Mouse (Mus musculus) hindbrain, embryonic 12.5 days (tissue): ENCODE results near the gene Bsx. TPM values are rescaled to one million over a fixed set of nuclear protein-coding genes. Genes with fewer than 3 reads are reported as not detected.

ENCODE experiments used
- ATAC-seq: fragments of 200-750 bp; cut with Nextera tagmentation; 2 replicates; pipeline ENCODE4 v1.8.0; 2017; ENCODE audit warnings: moderate TSS enrichment; ENCODE audit not compliant: low FRiP score
- H3K27ac ChIP-seq: fragments of 300-500 bp; sonication (generic); 2 replicates; pipeline ENCODE4 v1.5.1; 2016; ENCODE audit warnings: mild to moderate bottlenecking
- H3K27me3 ChIP-seq: fragments of 300-500 bp; sonication (generic); 2 replicates; pipeline ENCODE4 v1.6.1; 2016; ENCODE audit warnings: mild to moderate bottlenecking
- H3K36me3 ChIP-seq: fragments of 300-500 bp; sonication (generic); 2 replicates; pipeline ENCODE4 v1.6.1; 2016; ENCODE audit warnings: mild to moderate bottlenecking
- H3K4me1 ChIP-seq: fragments of 300-500 bp; sonication (generic); 2 replicates; pipeline ENCODE4 v1.6.1; 2016
- H3K4me2 ChIP-seq: fragments of 300-500 bp; sonication (generic); replicated peaks from 2 replicates; pipeline ENCODE4 v1.6.1; 2016; ENCODE audit warnings: mild to moderate bottlenecking
- H3K4me3 ChIP-seq: fragments of 300-500 bp; sonication (generic); 2 replicates; pipeline ENCODE4 v1.5.1; 2016; ENCODE audit warnings: mild to moderate bottlenecking
- H3K9ac ChIP-seq: fragments of 300-500 bp; sonication (generic); 2 replicates; pipeline ENCODE4 v1.6.1; 2016; ENCODE audit warnings: mild to moderate bottlenecking, moderate library complexity
- H3K9me3 ChIP-seq: fragments of 300-500 bp; sonication (generic); replicated peaks from 2 replicates; pipeline ENCODE4 v1.6.1; 2016; ENCODE audit warnings: mild to moderate bottlenecking
- WGBS: fragments of 180-500 bp; shearing (Covaris S2); methylation state at CpG from one replicate; pipeline ENCODE4 v1.1.7; 2016; 5-methylcytosine and 5-hydroxymethylcytosine counted together
- polyA plus RNA-seq: library from polyadenylated mRNA; unstranded; fragments of >200 nt; fragmentation: Nextera tagmentation; extraction: Ambion mirVana; gene quantifications from 2 replicates; pipeline ENCODE4 v1.2.1, GENCODE M21; 2016

The Bsx gene
- polyA plus RNA-seq, 1 experiment from 2014 or later: not detected

GRCm38 (mm10) chr9:40907413-40907812, 33.5 kb downstream of the Bsx start:
- 34% methylated on average over 8 of the region's 8 CpGs for WGBS
- Histone ChIP-seq H3K36me3 (no peaks in the 10 kb centered on the region), H3K9ac (no peak overlapping the region), H3K4me3 (no peak overlapping the region), H3K4me2 (no peak overlapping the region), H3K9me3 (no peaks in the 10 kb centered on the region), H3K27ac (no peak overlapping the region), H3K27me3 (no peaks in the 10 kb centered on the region), H3K4me1 (0 out of 2 replicates have a peak, but pooled peaks cover 7% of the 10 kb centered on the region)
- no peak for ATAC-seq

- H3K9ac ChIP-seq: no peak overlapping the region
- 0 out of 2 replicates have a peak, but pooled peaks cover 7% of the 10 kb centered on the region for H3K4me1 ChIP-seq
- no peak for ATAC-seq
- no peak overlapping the region for H3K4me2 ChIP-seq
- H3K9me3 ChIP-seq: no peaks in the 10 kb centered on the region
- no peaks in the 10 kb centered on the region for H3K36me3 ChIP-seq
- 64% methylated on average over 8 of the region's 8 CpGs for WGBS
- no peak overlapping the region for H3K27ac ChIP-seq
- no peak overlapping the region for H3K4me3 ChIP-seq
- no peaks in the 10 kb centered on the region for H3K27me3 ChIP-seq
These were observed 34.5 kb downstream of the Bsx start for GRCm38 (mm10) chr9:40908411-40908810.

GRCm38 (mm10) chr9:40908915-40909314, 35.0 kb downstream of the Bsx start:
- Histone ChIP-seq H3K27ac (no peak overlapping the region), H3K9me3 (no peaks in the 10 kb centered on the region), H3K9ac (no peak overlapping the region), H3K4me2 (no peak overlapping the region), H3K36me3 (no peaks in the 10 kb centered on the region), H3K4me3 (no peak overlapping the region), H3K27me3 (no peaks in the 10 kb centered on the region), H3K4me1 (0 out of 2 replicates have a peak, but pooled peaks cover 7% of the 10 kb centered on the region)
- WGBS: 39% methylated on average over 7 of the region's 7 CpGs
- no peak for ATAC-seq

GRCm38 (mm10) chr9:40917871-40918613, 44.1 kb downstream of the Bsx start:
- Histone ChIP-seq H3K4me3 (no peak overlapping the region), H3K9ac (no peak overlapping the region), H3K36me3 (no peaks in the 10 kb centered on the region), H3K27me3 (no peaks in the 10 kb centered on the region), H3K4me2 (no peak overlapping the region), H3K27ac (no peak overlapping the region), H3K9me3 (no peaks in the 10 kb centered on the region), H3K4me1 (0 out of 2 replicates have a peak, but pooled peaks cover 6% of the 10 kb centered on the region)
- no peak for ATAC-seq
- WGBS: 67% methylated on average over 12 of the region's 12 CpGs

GRCm38 (mm10) chr9:40927351-40927980, 53.5 kb downstream of the Bsx start:
- no peak overlapping the region for H3K4me2 ChIP-seq
- no peak for ATAC-seq
- H3K9ac ChIP-seq: no peak overlapping the region
- no peaks in the 10 kb centered on the region; the same call in 1 of the 2 replicates for H3K27me3 ChIP-seq
- H3K9me3 ChIP-seq: no peaks in the 10 kb centered on the region
- H3K4me1 ChIP-seq: no peaks in the 10 kb centered on the region
- H3K27ac ChIP-seq: no peak overlapping the region
- WGBS: 82% methylated on average over 17 of the region's 17 CpGs
- no peaks in the 10 kb centered on the region for H3K36me3 ChIP-seq
- no peak overlapping the region for H3K4me3 ChIP-seq

Other genes starting within 250 kb of the Bsx start
- not detected in 2 replicates for gene Gm21915, start 203.5 kb upstream of the Bsx start, polyA plus RNA-seq
- gene Clmp, start 188.2 kb upstream of the Bsx start, polyA plus RNA-seq: 59.6 and 62.0 TPM in 2 replicates
- gene Hspa8, start 73.1 kb upstream of the Bsx start, polyA plus RNA-seq: 2,594 and 2,617 TPM in 2 replicates
- gene Jhy, start 90.0 kb downstream of the Bsx start, polyA plus RNA-seq: 2.0 and 3.1 TPM in 2 replicates
- gene Crtam, start 130.5 kb downstream of the Bsx start, polyA plus RNA-seq: 0.18 and 0.30 TPM in 2 replicates